Mouse (Mus musculus): ENCODE measurements around the gene Tmcc1.
"Not testable (repeated sequence)": the region's sequence is repeated elsewhere in the genome, so short reads cannot be mapped to it uniquely, and the experiment has no call there.

The Tmcc1 gene

GRCm38 (mm10) chr6:116193394-116194393, at the start of gene Tmcc1:
Tmcc1 (minus strand) TSS chr6:116193486.
- DNase-seq (ENCODE audit: low read depth, low spot score): peak; percentile 97

- DNase-seq (ENCODE audit: low read depth, low spot score): peak; percentile 16
These were observed 47.1 kb upstream of the Tmcc1 start for GRCm38 (mm10) chr6:116240371-116240770.

GRCm38 (mm10) chr6:116238083-116238482, 44.8 kb upstream of the Tmcc1 start:
- DNase-seq (ENCODE audit: low read depth, low spot score): no peak

GRCm38 (mm10) chr6:116235336-116235735, 42.0 kb upstream of the Tmcc1 start:
- DNase-seq (ENCODE audit: low read depth, low spot score): no peak

GRCm38 (mm10) chr6:116234821-116235220, 41.5 kb upstream of the Tmcc1 start:
- not testable (repeated sequence) for DNase-seq (ENCODE audit: low read depth, low spot score)

DNA sequence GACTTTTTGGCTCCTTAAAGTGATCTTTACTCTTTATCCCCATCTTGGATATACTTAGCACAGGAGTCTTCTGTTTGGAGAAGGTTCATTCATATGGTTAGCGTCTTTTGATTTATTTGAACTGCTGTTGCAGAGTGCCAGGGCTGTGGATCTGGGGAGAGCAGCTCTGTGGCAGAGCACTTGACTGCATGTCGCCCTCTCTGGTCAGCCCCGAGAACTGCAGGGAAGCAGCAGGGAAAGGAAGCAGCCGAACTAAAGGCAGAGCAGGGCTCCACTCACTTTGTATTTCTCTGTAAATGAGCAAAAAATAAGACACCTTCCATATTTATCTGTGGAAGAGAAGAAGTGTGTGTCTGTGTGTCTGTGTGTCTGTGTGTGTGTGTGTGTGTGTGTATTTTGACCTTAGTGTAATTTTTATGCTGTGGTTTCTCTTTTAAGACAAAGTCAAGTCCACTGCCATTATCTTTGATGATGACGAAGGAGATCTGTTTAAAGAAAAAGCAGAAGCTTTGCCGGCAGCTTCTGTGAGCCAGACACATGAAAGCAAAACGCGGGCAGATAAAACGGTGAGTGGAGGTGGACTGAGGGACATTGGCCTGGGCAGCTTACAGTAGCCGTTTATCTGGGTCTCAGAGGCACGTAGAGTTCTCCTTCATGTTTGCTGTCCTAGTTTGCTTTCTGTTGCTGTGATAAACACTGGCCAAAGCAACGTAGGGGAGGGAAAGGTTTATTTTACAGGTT, 35.7 kb upstream of the Tmcc1 start:
- DNase-seq (ENCODE audit: low read depth, low spot score): peak; percentile 58

DNA sequence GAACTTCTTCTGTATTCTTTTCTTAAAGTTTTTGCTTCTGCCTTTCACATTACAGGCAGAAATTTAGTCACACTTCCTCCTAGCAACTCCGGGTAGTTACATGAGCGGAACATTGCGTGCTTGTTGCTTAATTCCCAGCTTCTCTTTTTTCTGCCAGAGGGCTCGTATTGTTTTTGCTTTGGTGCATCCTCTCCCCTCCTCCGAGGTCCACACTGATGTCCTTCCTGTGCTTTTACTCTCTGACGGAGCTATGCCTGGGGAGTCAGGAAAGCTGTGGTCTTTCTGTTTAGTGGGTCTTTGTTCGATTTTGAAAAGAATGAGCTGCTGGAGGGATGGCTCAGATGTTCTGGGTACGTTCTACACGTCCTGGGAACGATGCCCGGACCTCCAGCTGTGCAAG, 34.5 kb upstream of the Tmcc1 start:
- peak; percentile 8 for DNase-seq (ENCODE audit: low read depth, low spot score)

DNA sequence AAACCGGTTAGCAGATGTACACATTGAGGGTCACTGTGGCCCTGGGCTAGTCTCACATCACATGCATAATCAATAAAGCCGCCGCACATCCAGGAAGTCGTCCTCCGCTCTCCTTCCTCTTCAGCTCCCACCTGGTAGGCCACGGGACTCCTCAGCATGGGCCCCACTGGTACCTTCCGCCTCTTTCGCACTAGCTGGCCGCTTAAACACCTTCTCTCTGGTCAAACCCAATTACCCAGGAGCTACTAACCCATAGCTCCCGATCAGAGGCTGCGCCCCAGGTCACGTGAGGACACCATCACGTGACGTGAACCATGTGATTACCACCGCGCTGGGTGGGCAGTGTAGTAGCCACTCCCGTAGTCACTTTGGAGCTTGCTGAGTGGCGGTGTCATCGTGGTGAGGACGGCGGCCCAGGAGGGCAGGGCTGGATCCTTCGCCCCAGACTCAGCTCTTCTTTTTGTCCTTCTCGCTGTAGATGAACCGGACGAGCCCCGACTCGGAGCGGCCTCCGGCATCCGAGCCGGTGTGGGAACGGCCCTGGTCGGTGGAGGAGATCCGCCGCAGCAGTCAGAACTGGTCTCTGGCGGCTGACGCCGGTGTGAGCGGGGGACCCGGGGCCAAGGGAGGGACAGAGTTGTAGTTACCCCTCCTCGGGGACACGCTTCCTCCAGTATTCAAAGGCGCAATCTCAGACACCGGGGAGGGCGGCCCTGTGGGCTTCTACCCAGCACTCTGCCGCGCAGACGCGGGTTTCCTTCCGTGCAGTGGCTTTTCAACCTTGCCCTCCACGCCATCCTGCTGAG, 14.6 kb upstream of the Tmcc1 start, which contains the start of gene Washc2:
Washc2 (plus strand) TSS at position 310 of the 806 bp plus-strand sequence.
- DNase-seq (ENCODE audit: low read depth, low spot score): peak; percentile 96

DNA sequence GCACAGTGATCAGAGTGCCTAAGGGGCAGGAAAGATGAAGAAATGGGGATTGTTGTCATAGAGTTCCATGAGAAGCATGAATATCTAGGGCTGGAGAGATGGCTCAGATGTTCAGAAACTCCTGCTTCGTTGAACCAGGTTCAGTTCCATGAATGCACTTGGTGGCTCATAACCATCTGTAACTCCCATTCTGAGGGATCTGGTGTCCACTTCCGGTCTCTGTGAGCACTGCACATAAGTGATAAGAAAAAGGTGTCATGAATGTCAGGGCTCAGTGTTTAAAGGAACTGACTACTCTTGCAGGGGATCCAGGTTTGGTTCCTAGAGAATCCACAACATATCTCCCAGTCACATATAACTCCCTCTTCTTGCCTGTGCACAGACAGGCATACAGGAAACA, 6.4 kb upstream of the Tmcc1 start:
- no peak for DNase-seq (ENCODE audit: low read depth, low spot score)

GRCm38 (mm10) chr6:116198173-116198572, 4.9 kb upstream of the Tmcc1 start:
- DNase-seq (ENCODE audit: low read depth, low spot score): peak; percentile 67

DNA sequence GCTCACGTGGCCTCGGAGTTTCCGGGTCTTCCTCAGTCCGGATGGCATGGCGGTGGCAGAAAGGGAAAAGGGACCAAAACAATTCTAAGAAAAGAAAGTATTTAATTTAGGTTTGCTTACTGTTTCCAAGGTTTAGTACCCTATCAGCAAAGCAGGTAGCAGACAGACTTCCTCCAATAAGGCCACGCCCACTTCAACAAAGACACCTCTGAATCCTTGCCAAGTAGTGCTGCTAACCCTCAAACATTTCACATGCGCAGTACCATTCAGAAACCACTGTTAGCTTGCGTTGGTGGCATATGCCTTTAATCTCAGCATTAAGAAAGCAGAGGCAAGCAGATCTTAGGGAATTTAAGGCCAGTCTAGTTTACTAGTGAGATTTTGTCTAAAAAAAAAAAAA, 2.5 kb upstream of the Tmcc1 start:
- no peak for DNase-seq (ENCODE audit: low read depth, low spot score)

DNA sequence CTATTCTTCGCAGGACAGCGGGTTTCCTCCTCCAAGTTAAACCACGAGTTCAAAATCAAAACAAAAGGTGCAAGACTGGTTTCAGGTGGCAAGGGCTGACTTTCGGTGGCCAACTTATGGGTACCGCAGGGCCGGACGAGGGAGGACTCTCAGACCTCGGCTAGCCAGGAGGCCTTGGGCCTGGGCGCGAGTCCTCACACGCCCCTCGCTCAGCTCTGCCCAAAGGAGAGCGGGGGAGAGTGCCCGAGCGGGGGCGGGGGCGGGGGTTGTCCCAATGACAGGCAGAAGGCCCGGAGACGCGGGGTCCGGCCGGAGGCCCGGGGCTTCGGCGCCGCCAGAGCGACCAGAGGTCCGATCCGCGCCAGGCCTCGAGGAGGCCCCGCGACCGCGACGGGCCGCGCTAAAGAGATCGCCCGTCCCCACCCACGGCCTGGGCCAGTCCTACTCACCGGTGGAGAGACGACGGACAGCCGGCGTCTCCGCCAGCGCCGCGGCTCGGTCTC, 426 bp downstream of the Tmcc1 start:
- DNase-seq (ENCODE audit: low read depth, low spot score): peak; percentile 67

DNA sequence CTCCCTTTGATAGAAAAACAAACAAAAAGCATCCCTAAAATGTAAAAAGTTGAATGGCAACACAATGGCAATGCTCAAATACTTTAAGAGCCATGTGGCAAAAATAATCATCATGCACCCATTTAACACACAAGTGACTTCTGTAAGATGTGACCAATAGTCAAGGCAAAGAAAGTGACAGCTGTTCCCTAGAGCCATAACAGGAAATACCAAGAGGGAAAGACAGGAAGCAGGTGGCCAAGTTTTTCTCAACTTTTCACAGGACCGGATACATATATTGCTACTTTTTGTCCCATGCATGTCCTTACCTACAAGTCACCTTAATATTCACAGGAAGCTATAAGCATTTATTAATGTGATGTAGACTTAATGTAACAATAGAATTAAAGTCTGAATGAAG, 3.9 kb downstream of the Tmcc1 start:
- DNase-seq (ENCODE audit: low read depth, low spot score): no peak

- DNase-seq (ENCODE audit: low read depth, low spot score): no peak
These were observed 6.8 kb downstream of the Tmcc1 start for GRCm38 (mm10) chr6:116186485-116186884.

DNA sequence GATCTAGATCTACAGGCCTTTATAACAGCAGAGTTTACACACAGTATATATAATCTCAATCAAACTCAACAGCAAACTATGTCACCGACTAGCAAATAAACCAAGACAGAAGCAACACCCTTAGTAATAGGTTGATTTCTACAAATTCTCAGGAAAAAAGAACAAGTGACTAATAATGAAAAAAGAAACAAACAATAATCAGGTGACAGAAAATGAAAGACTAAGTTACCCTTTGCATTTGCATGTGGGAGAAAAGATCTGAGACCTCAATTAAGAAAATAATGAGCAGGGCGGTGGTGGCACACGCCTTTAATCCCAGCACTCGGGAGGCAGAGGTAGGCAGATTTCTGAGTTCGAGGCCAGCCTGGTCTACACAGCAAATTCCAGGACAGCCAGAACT, 9.8 kb downstream of the Tmcc1 start:
- DNase-seq (ENCODE audit: low read depth, low spot score): peak; percentile 56

DNA sequence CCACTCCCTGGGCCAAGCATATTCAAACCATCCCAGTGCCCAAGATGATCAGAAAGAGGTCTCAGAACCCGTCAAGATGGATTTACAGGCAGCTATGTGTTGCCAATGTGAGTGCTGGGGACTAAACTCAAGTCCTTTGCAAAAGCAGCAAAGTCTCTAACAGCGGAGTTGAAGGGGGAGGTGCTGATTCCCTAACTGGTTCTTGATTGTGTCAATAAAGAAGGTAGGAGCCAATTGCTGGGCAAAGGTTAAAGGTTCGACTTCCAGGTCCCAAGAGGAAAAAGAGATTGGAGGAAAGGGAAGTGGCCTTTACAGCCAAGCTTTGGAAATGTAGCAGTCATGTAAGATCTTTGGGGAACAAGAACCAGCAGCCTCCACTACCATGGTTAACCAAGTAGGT, 12.6 kb downstream of the Tmcc1 start:
- no peak for DNase-seq (ENCODE audit: low read depth, low spot score)

- DNase-seq (ENCODE audit: low read depth, low spot score): no peak
These were observed 14.9 kb downstream of the Tmcc1 start for GRCm38 (mm10) chr6:116178376-116178775.

DNA sequence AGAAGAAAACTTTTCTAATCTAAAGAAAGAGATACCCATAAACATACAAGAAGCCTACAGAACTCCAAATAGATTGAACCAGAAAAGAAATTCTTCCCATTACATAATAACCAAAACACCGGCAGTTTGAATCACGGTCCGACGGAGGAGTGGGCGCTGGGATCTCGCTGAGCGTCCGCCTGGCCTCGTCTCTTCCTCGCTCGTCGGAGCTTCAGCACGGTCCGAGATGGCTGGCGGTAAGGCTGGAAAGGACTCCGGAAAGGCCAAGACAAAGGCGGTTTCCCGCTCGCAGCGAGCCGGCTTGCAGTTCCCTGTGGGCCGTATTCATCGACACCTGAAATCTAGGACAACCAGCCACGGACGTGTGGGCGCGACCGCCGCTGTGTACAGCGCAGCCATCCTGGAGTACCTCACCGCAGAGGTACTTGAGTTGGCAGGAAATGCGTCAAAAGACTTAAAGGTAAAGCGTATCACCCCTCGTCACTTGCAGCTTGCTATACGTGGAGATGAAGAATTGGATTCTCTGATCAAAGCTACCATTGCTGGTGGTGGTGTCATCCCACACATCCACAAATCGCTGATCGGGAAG, 19.7 kb downstream of the Tmcc1 start:
- DNase-seq (ENCODE audit: low read depth, low spot score): not testable (repeated sequence)

DNA sequence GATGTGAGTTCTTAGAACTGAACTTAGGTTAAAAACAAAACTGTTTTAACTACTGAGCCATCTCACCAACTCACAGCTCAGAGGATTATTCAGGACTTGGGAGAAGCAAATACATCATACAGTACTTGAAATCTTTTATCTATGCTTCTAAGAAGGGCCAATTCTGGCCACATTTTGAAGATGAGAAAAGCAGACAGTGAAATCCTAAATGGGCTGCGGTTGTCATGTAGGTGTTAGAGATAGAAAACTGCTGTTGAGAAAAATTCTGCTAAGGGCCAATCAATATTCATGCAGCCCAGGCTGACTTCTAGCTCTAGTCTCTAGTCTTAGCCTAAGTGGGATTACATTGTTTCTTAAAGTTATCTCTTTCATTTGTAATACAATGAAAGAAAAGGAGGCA, 26.9 kb downstream of the Tmcc1 start:
- no peak for DNase-seq (ENCODE audit: low read depth, low spot score)

GRCm38 (mm10) chr6:116154854-116155624, 38.2 kb downstream of the Tmcc1 start:
- no peak for DNase-seq (ENCODE audit: low read depth, low spot score)
